Mouse (Mus musculus): ENCODE results near the gene Tanc1. TPM values are rescaled to one million over a fixed set of nuclear protein-coding genes. Genes with fewer than 3 reads are reported as not detected.

The Tanc1 gene
- total RNA-seq, 2 experiments from 2014 or later = 15.2 to 15.7 TPM

GRCm38 (mm10) chr2:59612733-59613473, 1.1 kb downstream of the Tanc1 start:
- DNase-seq (ENCODE audit: low spot score in 2 of 2) = peak; percentile 42 to 48

DNA sequence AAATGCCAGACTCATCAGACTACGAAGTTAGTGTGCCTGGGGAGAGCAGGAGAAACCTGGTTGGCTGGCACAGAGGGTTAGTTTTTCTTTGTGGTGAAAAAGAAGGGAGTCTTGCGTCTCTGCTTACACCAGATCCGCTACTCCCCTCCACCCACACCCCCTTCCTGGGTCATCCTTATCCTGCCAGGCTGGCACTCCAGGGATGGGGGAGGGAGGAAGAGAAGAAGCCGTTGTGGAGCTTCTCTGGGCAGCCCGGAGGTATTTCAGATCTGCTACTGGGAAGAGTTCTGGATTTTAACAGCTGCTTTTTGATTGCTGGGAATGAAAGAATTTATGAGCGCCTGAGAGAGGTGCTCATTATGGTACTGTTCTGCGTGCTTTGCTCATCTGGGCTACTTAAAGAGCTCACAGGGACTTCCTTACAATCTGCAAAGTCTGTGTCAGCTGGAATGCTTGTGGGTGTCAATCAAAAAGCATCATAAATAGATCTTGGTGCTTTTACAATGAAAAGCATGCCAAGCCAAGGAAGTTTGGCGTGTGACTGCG, 1.7 kb downstream of the Tanc1 start:
- DNase-seq (ENCODE audit: low spot score in 2 of 2) = peak in 1 of 2 experiments; percentile 17

DNA sequence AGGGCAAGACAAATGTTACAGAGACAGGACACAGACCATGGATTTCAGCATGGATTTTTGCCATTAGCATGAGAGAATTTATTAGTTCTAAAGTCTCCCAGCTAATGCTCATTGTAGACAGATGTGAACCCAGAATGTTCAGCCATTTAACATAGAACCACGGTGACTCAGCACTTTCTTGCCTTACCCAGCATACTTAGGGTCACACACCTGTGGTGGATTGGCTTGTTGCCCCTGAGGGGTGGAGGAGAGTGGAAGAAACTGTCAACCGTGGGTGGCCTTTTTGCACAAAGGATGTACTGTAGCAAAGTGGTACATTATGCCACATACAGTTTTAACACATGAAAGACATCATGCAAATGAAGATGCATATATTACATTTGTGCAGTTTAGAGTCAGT, 5.0 kb downstream of the Tanc1 start:
- no peak for DNase-seq (ENCODE audit: low spot score in 2 of 2)

- DNase-seq (ENCODE audit: low spot score in 2 of 2) = no peak
These were observed 7.2 kb downstream of the Tanc1 start for GRCm38 (mm10) chr2:59618996-59619395.

- no peak for DNase-seq (ENCODE audit: low spot score in 2 of 2)
These were observed 8.8 kb downstream of the Tanc1 start for GRCm38 (mm10) chr2:59620601-59621000.

DNA sequence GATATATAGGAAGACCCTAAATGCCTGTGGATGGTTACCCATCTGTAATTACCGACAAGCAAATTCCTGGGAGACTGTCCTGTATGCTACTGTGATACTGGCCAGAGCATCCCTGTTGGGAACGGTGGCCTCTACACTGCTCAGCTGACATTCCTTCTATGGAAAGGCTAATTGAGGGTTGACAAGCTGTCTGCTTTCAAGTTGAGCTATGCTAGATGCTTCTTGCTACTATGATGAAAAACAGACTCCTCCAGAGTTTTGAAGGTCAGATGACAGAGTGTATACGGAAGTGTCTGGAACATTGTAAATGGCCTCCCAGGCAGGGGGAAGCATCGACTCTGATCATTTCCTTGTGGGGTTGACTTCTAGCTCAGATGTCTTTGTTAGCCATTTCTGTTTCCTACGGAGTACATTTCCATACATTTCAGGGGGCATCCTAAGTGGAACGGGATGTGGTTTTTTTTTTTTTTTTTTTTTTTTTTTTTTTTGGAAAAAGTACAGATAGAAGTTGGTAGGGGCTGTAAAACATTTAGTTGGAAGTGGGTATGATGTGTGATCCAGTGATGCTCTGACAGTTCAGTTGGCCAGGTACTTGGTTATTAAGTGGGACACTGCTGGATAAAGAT, 10.8 kb downstream of the Tanc1 start:
- no peak for DNase-seq (ENCODE audit: low spot score in 2 of 2)

GRCm38 (mm10) chr2:59623858-59624257, 12.0 kb downstream of the Tanc1 start:
- no peak for DNase-seq (ENCODE audit: low spot score in 2 of 2)

DNA sequence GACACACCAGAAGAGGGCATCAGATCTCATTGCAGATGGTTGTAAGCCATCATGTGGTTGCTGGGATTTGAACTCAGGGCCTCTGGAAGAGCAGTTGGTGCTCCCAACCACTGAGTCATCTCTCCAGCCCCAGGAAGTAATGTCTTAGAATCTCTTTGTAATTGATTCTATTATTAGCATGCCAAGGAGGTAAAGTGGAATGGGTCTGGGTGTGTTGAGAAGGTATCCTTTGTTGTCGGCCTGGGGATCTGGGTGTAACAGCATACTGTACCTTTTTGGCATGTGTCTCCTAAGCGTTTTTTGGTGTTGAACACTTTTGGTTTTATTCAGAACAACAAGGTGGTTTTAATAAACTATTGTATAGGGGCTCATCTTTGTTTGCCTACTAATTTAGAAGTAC, 13.6 kb downstream of the Tanc1 start:
- DNase-seq (ENCODE audit: low spot score in 2 of 2) = no peak

GRCm38 (mm10) chr2:59625927-59626326, 14.1 kb downstream of the Tanc1 start:
- DNase-seq (ENCODE audit: low spot score in 2 of 2) = no peak

GRCm38 (mm10) chr2:59626422-59626821, 14.6 kb downstream of the Tanc1 start:
- DNase-seq (ENCODE audit: low spot score in 2 of 2) = no peak

- DNase-seq (ENCODE audit: low spot score in 2 of 2) = no peak
These were observed 15.7 kb downstream of the Tanc1 start for GRCm38 (mm10) chr2:59627502-59627901.

DNA sequence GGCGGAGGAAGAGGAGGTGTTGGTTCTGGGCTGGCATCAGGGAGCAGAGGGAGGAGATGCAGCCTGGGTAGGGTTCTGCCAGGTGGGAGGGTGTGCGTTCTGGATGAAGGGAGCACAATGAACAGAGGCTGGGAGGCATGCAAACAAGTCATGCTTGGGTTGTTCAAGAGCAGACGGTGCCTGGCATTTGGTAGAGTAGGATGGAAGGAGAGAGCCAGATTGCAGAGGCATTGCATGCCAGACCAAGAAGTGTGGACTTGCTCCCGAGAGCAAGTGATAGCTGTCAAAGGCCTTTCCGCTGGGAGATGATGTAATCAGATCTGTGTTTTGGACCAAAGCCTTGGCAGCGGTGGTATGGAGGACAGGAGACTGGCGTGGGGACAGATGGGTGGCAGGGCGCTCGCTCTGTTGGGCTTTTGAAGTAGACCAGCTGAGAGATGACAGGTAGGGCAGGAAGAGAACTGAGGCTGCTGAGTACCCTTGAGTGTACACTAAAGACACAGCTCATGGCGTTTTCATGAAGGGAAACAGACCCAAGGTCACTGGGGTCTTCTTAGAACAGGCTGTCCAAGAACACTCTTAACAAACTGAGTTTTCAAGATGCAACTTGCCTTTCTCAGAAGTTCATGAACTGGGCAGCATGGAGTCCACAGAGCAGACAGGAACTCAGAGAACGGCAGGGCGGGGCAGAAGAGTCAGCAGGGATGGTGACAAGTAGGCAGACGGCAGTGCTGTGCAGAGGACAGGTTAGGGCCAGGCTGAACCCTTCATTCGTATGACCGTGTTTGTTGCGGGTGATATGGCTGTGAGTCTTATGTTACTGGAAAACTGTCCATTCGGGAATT, 16.4 kb downstream of the Tanc1 start:
- DNase-seq (ENCODE audit: low spot score in 2 of 2) = no peak

GRCm38 (mm10) chr2:59629829-59630228, 18.0 kb downstream of the Tanc1 start:
- DNase-seq (ENCODE audit: low spot score in 2 of 2) = no peak

- no peak for DNase-seq (ENCODE audit: low spot score in 2 of 2)
These were observed 19.6 kb downstream of the Tanc1 start for GRCm38 (mm10) chr2:59631406-59631805.

- no peak for DNase-seq (ENCODE audit: low spot score in 2 of 2)
These were observed 22.1 kb downstream of the Tanc1 start for GRCm38 (mm10) chr2:59633761-59634430.

- no peak for DNase-seq (ENCODE audit: low spot score in 2 of 2)
These were observed 25.4 kb downstream of the Tanc1 start for GRCm38 (mm10) chr2:59637040-59637785.

DNA sequence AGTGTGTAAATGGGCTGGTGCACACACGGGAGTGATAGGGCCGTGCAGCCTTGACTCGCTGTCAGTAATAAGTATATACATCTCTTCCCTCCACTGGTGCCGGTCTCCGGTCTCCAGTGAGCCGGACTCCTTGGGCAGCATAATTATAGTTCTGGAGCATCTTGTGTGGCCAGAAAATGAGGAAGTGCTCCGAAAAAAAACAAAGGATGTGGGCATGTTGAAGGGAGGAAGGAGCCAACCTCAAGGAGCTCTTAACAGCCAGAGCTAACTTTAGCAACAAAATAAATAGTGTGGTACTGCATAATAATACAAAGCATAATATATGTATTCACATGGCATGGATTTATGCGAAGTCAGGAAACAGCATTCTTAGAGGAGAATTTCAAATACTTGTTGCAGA, 30.9 kb downstream of the Tanc1 start:
- no peak for DNase-seq (ENCODE audit: low spot score in 2 of 2)

- no peak for DNase-seq (ENCODE audit: low spot score in 2 of 2)
These were observed 33.0 kb downstream of the Tanc1 start for GRCm38 (mm10) chr2:59644816-59645215.

- DNase-seq (ENCODE audit: low spot score in 2 of 2) = no peak
These were observed 33.7 kb downstream of the Tanc1 start for GRCm38 (mm10) chr2:59645515-59645914.

DNA sequence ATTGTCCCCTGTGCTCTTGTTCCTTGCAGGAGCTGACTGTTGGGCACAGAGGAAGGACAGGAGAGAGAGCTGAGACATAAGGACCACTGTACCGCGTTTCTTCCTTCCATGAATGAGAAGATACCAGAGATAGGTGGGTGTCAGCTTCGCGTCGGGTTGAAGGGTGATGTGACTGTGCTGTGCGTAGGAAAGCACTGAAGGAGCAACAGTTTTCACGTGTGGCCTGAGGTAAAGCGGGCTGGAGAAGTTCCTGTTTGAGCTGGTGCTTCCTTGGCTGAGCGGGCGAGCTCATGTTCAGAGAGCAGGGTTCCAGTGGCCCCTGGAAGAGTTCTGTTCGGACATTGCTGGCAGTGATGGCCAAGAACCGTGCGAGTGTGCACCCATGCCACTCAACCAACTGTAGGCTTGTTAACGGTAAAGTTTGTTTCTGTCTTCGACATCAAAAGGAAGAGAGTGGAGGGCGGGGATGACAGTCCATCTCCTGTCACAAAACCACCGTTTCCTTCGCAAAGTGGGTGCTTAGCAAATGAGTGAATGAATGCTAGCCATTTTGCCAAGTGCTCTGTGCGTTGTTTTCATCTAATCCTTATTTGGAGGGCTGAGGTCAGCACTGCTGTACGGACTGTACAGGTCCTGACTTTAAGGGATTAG, 35.0 kb downstream of the Tanc1 start:
- no peak for DNase-seq (ENCODE audit: low spot score in 2 of 2)

All from adrenal gland, adult 18-20 months (tissue).